Mouse (Mus musculus): Measurements from ENCODE around the gene Ism1.

Gene Ism1

DNA sequence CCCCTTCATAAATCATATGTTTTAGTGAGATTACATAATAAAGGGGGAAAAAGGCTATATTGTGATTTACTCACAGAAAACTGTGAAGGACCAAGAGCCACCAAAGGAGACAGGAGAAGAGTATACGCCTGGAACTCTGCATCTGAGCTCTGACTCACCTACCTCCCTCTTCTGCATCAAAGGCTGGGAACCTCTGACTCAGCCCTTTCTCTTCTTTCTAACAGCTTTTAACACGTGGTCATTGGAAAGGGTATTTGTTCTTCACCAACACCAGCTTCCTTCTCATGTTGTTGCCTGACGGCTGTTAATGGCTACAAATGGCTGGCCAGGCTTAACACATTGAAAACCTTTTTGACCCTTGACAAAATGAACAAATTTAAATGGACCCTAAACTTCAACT, 36.2 kb downstream of the Ism1 start:
- DNase-seq (ENCODE audit: low spot score), result no peak

- no peak for DNase-seq (ENCODE audit: low spot score)
These were observed 39.8 kb downstream of the Ism1 start for GRCm38 (mm10) chr2:139717772-139718171.

DNA sequence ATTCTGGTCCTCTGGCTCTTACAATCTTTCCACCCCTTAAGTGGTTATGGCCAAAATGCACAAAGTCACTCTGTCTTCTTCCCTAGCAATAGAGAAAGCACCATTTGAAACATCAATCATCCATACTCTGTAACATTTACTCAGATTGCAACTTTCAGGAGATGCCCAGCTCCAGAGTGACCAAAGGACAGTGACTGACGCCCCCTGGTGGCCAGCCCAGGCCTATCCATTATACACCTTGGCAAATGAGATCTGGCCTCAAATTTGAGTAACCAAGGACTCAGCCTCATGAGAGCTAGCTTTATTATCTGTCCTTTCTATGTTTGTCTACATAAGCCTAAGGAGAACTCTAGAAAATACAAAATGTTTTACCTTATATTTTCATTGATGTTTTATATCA, 44.7 kb downstream of the Ism1 start:
- DNase-seq (ENCODE audit: low spot score), result no peak

DNA sequence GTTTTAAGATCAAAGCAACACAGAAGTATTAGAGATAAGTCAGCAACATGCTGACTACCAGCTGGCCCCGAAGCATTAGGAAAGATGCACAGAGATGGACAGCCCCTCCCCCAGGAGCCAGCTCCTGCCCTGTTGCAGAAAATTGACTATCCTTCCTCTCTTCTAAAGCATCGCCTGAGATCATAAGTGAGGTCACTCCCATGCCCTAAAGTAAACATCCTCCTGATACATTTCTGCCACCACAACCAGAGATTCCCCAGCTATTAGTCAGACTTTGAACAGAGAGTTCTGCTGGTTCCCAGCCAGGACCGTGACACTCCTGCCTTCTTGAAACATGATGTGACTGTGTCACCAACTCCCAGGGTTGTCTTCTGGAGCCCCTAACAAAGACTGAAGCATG, 45.3 kb downstream of the Ism1 start:
- DNase-seq (ENCODE audit: low spot score), result no peak

GRCm38 (mm10) chr2:139724202-139724838, 46.3 kb downstream of the Ism1 start:
- no peak for DNase-seq (ENCODE audit: low spot score)

DNA sequence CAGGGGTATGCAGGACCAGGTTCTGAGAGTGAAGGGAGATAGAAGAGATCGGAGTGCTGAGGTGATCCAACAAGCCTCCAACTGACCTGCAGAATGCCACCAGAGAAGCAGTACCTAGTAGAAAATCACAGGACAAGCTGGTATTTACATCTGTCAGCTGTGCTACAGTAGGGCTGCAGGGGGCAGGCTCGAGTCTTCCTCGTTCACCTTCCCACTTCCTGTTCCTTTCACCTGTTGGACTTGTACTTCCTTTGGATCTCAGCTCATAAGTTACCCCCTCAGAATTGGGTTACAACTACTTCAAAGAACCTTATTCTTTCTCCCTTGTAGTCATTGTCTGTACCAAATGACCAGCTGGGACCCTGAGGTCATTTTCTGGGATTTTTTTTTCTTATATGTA, 47.4 kb downstream of the Ism1 start:
- DNase-seq (ENCODE audit: low spot score), result no peak

GRCm38 (mm10) chr2:139728060-139728459, 50.1 kb downstream of the Ism1 start:
- no peak for DNase-seq (ENCODE audit: low spot score)

DNA sequence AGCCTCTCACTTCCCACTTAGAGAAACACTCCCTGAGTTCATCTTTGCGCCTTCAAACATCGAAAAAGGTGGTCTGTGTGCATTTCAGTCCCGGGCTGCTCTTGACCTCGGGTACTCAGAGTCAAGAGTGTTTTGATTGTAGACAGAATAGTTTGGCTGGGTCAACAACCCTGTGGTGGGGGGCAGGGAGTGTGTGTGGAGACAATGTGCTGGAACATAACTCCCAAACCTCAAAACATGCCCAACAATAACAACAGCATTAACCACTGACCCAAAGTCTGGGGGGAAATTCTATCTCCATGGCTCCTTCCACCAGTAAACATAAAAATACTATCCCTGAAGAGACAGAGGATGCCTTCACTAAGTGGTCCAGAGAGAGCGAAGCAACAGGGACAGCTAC, 51.4 kb downstream of the Ism1 start:
- no peak for DNase-seq (ENCODE audit: low spot score)

- DNase-seq (ENCODE audit: low spot score), result no peak
These were observed 64.4 kb downstream of the Ism1 start for GRCm38 (mm10) chr2:139742381-139742780.

DNA sequence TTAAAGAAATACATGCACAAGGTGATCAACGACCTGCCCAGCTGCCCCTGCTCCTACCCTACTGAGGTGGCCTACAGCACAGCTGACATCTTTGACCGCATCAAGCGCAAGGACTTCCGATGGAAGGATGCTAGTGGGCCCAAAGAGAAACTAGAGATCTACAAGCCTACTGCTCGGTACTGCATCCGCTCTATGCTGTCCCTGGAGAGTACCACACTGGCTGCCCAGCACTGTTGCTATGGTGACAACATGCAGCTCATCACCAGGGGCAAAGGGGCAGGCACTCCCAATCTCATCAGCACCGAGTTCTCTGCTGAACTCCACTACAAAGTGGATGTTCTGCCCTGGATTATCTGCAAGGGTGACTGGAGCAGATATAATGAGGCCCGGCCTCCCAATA, 79.0 kb downstream of the Ism1 start:
- DNase-seq (ENCODE audit: low spot score), result peak; percentile 24

- DNase-seq (ENCODE audit: low spot score), result no peak
These were observed 79.5 kb downstream of the Ism1 start for GRCm38 (mm10) chr2:139757456-139757855.

DNA sequence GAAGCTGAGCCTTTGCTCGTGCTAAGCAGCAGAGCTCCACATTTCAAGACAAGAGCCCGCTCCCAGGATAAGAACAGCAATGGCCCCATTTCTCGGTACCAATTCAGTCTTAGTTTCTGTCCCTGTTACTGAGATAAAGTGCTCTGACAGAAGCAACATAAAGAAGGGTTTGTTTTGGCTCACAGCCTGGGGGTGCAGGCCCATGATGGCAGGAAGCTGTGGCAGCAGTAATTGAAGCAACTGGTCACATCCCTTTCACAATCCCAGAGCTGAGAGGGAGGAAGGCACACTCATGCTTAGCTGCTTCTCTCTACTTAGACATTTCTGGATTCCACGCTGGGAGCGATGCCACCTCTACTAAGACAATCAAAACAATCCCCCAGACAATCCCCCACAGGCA, 86.4 kb downstream of the Ism1 start:
- DNase-seq (ENCODE audit: low spot score), result no peak

DNA sequence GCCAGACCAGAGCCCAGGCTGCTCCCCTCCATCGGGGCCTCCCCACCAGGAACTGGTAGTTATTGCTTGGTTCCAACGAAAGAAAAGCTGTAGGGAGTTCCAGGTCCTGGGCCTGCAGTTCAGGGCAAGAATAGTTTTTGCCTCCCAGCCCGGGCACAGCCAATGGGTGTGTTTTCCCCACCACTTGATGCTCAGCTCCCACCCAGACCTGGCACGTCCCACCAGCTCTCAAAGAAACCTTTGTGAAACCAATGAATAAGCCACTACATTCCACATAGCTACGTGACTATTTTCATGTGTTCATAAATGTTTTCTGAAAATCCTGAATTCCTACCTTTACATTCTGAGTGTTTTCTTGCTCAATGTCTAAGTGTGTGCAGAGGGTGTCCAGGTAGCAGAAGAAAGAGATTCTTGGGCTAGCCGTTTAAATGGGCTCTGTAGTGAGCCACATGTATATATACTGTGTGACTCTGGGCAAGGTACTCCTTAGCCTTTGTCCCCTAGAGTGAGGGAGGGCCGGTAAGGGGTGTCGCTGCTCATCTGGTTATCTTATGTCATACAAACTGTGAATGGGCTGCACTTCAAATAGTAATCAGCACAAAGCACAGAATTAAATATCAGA, 97.1 kb downstream of the Ism1 start:
- DNase-seq (ENCODE audit: low spot score), result no peak

GRCm38 (mm10) chr2:139776644-139777043, 98.7 kb downstream of the Ism1 start:
- DNase-seq (ENCODE audit: low spot score), result no peak

- DNase-seq (ENCODE audit: low spot score), result no peak
These were observed 100.3 kb downstream of the Ism1 start for GRCm38 (mm10) chr2:139778283-139778682.

GRCm38 (mm10) chr2:139783318-139783850, 105.4 kb downstream of the Ism1 start:
- no peak for DNase-seq (ENCODE audit: low spot score)

DNA sequence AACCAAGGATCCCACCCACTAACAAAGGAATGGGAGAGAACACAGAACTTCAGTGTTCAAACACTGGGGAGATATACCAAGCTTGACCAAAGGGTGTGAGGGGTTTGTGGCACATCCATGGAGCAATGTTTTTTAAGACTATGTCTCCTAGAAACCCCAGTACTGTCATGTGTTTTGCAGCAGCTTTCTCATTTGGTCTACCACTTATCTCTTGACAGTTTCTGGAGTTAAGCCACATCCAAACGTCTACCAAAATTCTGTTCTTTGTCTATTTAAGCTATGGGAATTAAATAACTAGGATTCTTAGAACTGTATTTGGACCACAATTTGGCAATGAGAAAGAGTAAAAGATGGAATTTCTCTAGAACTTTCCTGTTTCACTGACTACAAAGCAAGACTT, 106.5 kb downstream of the Ism1 start:
- no peak for DNase-seq (ENCODE audit: low spot score)

DNA sequence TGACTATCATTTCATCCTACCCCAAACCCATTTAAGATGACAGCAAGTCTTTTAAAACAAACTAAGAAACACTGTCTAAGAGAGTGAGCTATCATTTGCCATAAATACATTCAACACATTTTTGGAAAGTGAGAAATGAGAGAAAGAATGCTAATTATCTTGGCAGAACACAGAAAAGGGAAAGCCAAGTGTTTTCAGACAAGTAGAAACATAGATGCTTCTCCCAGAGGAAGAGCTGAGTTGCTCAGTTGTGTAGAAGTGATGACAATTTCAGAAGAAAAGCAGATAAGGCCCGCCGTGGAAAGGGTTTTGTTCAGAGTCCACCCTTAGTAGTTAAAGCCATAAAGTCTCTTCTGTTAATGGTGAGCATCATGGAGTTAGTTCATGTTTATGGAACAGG, 107.0 kb downstream of the Ism1 start:
- no peak for DNase-seq (ENCODE audit: low spot score)

DNA sequence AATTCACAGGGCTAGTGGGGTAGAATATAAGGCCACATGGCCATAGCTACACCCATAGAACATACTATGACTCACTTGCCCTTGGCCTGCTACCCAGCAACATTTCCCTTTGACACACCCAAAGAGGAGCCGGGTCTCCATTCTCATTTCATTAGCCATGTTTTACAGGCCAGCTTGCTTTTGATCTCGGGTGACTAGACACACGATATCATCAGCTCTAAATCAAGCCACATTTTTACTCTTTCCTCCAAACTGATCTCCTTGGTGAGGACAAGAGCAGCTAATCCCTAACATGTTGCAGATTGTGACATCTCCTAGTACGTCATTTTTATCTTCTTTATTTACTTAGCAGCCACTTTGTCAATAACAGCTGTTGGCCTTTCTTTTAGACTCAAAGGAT, 110.7 kb downstream of the Ism1 start:
- DNase-seq (ENCODE audit: low spot score), result peak; percentile 12

DNA sequence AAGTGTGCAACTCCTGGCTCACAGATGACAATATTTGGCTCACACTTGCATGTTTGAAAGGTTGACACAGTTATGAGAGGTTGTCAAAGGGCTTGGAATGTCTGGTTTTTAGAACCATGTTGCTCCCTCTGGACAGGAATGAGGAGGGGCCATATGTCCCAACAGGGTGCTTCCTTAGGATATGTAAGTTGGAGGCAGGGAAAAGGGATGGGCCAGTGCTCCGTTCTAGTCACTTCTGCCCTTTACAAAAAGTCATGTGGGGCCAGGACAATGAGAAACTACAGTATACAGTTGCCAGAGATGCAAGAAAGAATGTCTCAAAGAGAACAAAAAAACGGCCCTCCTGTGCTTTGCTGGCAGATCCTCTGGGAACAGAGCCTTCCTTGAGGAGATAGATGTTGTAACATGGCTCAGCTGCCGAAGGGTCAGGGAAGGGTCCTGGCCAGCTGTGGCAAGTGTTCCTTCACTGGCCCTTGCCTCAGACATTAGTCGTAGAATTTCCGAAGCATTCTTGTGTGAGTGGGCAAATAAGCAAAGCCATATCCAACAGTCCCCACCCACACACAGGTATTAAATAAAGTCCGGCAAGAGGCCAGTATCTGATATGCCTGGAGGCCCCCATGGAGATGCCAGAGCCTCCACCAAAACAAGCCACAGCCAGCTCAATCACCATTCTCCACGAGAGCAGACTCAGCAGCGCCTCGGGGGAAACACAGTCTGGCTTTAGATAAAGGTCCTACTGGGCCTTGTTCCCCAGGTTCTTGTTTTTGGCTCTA, 114.6 kb downstream of the Ism1 start:
- DNase-seq (ENCODE audit: low spot score), result no peak

DNA sequence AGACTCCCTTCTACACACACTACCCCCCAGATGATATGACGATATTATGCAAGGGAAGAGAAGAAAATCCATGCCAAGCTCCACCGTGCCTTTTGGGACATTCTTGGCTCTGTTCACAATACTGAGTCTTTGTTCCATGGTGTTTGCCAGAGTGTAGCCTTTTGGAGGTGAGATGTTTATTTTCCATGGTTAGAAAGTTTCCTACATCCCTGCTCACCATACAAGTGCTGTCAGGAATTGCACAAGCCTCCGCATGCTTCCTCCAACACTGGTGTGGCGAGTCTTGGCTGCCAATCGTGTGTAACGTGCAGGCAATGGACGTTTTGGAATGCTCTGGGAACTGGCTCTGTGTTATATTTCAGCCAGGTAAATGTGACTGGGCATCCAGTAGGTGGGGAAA, 126.1 kb downstream of the Ism1 start:
- DNase-seq (ENCODE audit: low spot score), result no peak

DNA sequence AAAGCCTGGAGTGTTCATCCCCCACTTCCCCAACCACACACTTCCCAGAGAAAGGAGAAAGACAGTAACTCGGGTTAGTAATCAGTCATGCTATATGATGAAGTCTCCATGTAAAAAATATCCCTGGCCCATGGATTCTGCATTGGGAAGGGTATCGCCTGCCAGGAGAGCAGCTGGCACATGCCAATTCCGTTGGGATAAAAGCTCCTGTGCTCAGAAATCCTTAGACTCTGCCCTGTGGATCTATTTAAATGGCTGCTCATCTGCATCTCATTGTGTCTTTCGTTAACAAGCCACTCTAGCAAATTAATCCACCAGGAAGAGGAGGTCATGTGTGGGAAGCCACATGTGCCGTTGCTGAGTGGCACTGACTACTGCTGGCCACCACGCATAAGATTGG, 129.9 kb downstream of the Ism1 start:
- no peak for DNase-seq (ENCODE audit: low spot score)
